Mouse (Mus musculus): ENCODE data around the gene Chrna4.
A peak's percentile ranks its signal among the peaks of the same experiment; 100 is the strongest.

Gene Chrna4

DNA sequence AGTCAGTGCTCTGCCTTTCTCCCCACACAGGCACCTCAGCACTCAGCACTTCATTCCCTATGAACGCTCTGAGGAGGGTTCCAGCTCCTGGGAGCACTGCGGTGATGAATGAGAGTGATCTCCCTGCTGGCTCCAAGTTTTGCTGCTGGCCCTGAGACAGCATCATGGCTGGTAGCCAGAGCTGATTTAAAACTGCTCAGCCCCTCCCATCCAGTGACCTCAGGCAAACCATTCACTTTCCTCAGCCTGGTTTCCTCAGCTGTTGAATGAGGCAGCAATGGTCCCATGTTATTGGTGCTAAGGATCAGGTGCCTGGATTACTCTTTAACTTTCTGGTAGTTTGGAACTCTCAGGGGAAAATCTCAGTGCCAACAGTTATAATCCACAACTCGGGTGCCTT is at the start of gene Chrna4:
Chrna4 (minus strand) TSS at position 110 of the 400 bp plus-strand sequence.
- peak; percentile 45 for DNase-seq (ENCODE audit: low read depth, low spot score)

DNA sequence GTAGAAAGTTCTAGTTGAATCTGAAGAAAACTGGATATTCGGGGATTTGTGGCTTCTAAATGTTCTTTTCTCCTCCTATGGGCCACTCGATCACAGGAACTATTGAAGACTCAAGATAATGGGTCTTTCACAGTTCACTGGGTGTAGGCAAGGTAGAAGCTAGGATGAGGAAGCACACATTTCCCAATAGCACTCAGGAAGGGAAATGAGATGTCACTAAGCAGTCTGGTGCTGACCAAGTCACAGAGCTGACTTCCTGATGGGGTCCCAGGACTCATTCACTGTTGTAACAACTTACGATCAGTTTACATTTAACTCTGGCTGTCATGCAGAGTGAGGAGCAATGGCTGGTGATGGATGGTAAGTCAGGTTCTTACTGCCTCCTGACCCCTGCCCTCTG is 46.8 kb upstream of the Chrna4 start:
- DNase-seq (ENCODE audit: low read depth, low spot score) = no peak

DNA sequence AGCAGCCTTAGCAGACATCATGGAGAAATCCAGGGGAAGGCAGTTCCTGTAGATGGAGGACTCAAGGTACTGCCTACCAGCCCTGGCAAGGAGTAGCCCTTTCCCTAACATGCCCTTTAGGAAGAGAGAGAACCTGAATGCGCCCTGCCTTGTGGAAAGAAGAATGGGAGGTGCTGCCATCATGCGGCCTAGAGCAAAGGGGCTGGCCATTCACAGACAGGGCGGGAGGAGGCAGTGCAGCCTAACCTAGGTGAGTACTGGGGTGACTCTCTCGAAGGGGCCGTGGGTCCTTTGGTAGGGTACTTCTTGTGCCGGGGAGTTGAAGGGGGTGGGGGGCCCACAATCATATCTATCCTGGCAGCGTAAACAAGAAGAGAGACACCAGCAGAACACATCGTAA is 41.7 kb upstream of the Chrna4 start:
- DNase-seq (ENCODE audit: low read depth, low spot score) = no peak

DNA sequence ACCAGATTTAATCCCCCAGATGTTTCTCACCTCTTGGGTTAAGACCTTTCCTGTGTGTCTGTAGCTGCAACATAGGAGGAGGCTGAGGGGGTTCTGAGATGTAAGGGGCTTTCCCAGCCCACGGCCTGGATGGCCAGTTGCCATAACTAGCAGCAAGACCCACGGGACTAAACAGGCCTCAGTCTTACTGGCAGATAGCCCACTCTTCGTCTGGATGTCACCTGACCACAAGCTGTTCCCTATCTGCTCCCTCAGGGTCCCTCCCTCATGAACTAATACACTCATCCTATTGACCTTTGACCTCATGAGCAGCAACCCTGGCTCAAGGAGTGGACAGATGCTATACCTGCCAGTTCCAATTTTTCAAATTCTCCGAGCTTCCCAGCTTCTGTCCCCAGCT is 40.6 kb upstream of the Chrna4 start:
- no peak for DNase-seq (ENCODE audit: low read depth, low spot score)

DNA sequence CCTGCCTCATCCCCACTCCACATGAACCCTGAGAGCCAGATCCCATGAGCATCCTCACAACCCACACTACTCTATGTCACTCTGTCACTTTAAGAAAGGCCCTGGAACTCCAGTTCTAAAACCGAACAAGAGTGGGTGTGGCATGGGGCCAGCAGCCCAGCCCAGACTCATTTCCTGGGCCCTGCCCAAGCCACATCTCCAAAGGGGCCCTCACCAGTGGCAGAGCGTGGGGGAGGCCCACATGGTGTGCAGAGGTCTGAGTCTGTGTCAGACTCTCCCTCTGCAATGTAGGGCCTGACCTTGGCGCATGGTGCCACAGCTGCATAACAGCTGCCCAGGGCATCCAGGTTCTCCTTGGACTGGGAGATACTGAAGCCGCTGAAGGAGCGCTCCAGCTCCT is 37.5 kb upstream of the Chrna4 start:
- peak; percentile 65 for DNase-seq (ENCODE audit: low read depth, low spot score)

DNA sequence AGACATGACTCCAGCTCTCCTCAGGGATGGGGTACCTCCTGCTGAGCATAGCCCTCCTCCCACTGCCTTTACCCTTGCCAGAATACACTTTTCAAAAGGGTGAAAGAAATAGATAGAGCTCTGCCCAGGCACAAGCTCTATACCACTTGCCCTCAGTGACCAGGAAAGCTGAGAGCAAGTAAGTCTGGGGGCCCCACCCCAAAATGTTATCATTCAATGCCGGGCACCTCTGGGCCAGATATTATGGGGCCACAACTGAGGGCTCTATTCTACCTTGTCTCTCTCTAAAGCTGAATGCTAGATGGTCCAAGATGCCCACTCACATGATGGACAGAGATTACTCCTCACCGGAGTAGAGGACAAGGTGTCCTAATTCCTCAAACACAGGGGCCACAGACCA is 36.2 kb upstream of the Chrna4 start:
- DNase-seq (ENCODE audit: low read depth, low spot score) = no peak

DNA sequence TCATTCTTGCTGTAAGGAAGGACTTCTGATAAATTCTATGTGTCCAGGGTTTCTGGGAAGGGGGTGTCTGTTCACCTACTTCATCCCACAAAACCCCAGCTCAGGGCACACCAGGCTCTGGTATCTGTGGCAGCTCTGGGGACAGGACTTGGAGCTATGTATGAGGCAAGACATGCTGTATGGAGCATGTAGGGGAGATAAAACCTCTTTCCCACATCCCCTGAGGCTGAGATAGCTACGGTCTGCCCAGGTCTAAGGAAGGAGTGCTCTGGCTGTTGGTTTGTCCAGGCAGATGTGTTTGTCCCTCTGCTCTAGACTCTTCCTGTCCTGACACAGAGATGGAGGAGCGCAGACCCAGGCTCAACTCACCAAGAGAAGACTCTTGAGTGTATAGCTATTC is 35.6 kb upstream of the Chrna4 start:
- no peak for DNase-seq (ENCODE audit: low read depth, low spot score)

DNA sequence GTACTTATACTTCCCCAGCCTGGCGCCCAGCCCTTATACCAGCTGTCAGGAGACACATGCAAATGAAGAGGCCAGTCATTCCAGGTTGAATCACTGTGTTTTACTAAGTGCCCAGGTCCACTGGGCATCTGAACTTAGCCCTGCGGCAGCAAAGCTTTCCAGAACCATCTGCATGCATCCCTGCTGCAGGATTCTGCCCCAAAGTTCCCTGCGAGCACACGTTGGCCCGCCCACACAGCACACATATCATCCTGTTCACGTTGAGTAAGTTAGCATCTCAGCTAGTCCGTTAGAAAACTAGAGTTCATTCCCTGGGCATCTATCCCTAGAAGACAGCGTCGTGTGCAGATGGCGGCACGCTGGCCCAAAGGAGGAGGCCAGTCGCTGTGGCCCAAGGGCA is 32.2 kb upstream of the Chrna4 start:
- peak; percentile 51 for DNase-seq (ENCODE audit: low read depth, low spot score)

DNA sequence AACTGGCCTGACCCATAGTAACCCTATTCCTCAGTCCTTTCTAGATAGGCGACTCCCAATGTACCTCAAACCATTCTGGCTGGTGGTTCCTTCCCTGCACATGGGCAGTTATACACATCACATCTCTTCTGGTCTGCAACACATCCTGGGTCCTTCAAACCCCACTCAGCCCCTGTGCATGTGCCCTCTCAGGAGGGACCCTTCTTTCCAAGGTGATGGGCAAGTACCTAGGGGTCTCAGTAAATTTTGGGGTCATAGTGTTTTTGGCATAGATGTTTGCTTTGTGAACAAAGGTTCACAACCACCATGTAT is 29.0 kb upstream of the Chrna4 start:
- DNase-seq (ENCODE audit: low read depth, low spot score) = no peak

DNA sequence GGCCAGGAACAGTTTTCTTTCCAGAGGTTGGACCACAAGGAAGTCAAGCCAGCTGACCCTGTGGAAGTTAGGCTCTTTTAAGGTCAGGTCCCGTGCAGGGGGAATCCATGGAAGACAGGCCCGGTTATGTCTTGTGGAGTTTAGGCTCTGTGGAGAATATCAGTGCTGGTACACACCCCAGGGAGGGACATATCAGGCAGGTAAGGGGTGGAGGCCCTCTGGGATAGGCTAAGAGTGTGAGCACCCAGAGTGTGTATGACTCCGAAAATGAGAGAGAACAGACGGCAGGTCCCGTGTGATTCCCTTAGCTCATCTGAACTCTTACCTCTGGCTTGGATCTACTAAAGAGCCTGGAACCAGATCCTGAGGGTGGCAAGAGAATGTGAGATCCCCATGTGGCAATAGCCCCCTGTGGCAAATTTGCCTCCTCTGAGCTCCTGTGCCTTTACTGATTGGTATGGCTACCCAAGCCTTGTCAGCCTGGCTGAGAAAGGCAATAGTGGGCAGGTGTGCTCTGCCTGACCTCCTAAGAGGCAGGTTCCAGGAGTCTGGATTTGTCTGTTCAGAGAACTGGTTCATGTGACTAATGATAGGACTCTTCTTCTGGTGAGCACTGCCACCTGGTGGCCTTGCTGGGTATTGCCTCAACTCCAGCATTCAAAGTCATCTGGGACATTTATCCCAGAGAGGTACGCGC is 28.5 kb upstream of the Chrna4 start:
- peak; percentile 93 for DNase-seq (ENCODE audit: low read depth, low spot score)

DNA sequence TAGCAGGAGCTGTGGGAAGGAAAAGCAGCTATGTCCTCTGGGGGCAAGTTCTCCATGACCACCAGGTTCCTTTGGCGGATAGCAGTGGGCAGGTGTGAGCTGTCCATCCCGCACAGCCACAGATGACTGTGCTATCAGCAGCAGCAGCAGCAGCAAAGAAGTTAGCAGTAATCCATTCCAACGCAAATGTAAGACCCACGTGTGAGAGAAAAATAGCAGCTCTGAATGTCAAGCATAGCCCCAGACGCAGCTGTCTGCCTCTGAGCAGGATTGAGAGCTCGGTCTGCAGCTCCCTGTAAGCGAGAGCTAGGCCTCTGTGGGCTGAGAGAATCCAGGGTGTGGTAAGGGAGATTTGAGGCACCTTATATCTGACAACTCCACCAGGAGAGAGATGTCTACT is 26.8 kb upstream of the Chrna4 start:
- peak; percentile 92 for DNase-seq (ENCODE audit: low read depth, low spot score)

DNA sequence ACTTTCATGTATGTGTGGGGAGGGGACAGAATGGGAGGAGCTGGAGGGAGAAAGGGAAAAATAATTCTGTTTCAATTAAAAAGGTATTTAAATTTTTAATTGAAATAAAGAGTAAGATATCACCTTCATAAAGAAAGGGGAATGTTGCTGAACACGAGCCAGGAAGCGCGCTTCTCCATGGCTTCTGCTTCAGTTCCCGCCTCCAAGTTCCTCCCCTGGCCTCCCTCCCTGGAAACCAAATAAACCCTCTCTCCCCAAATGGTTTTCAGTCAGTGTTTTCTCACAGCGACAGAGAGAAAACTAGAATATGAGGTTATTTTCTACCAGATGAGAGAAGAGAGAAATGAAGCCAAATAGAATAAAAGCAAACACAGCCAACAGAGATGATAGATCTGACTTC is 25.2 kb upstream of the Chrna4 start:
- peak; percentile 70 for DNase-seq (ENCODE audit: low read depth, low spot score)

DNA sequence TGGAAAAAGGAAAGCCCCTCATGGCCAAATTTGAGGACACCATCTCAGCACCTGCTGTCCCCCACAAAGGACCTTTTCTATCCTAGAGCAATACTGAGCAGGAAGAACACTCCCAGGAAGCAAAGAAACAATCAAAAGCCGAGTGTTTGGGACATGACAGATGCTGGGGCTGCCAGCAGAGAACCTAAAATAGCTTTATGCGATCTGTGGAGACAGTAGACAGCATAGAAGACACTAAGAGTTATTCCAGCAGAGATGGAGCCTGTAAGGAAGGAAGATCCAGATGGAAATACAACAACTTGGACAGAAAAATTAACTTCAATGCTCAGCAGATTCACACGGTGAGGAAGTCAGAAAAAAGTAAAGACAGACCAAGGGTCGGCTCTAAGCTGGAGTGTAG is 22.5 kb upstream of the Chrna4 start:
- peak; percentile 62 for DNase-seq (ENCODE audit: low read depth, low spot score)

DNA sequence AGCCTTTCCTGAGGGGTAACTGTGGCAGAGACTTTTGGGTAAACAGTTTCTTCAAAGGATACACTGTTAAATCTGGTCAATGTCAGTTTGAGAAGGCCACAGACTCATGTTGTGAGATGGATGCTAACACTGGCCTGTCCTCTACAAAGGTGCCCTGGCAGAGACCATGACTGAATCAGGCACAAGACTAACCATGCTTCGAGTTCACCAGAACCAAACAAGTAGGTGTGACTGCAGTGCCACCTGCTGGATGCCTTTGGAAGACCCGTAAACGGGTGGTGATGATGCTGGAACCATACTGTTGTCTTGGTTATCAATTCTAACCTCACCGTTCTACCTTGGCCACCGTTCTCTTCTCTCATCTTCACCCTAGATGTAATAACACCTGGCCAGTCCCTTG is 16.8 kb upstream of the Chrna4 start:
- DNase-seq (ENCODE audit: low read depth, low spot score) = peak; percentile 87

DNA sequence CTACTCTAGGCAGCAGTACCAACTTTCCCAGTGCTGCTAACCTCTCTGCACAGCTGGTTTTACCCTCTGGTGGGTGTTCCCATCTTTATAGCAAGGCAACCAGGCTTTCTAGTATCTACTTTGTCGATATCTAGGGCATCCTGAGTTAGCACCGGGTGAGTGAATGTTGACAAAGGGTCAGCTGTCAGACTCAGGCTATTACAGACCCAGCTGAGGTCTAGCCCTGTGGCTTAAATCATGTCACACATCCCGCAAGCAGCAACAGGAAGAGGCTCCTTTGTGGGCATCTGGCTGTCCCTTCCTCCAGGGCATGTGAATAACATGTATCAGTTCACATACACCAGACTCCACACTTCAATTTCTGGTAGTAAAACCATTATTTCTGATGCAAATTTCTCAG is 14.8 kb upstream of the Chrna4 start:
- DNase-seq (ENCODE audit: low read depth, low spot score) = no peak

DNA sequence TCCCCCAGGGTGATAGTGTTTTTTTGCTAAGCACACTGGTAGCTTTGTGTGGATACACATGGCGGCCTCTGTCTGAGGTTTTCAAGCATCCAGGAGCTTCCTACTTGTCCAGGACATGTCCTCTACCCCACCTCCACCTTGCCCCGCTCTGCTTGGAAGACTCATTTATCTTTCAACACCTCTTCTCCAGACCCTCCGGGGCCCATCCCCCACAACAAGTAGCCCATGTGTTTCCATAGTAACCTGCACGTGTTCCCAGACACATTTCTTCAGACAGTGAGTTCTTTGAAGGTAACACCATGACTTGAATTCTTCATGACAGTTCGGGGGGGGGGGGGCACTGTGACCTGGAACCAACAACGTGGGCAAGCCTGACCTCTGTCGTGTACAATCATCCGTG is 14.0 kb upstream of the Chrna4 start:
- no peak for DNase-seq (ENCODE audit: low read depth, low spot score)

DNA sequence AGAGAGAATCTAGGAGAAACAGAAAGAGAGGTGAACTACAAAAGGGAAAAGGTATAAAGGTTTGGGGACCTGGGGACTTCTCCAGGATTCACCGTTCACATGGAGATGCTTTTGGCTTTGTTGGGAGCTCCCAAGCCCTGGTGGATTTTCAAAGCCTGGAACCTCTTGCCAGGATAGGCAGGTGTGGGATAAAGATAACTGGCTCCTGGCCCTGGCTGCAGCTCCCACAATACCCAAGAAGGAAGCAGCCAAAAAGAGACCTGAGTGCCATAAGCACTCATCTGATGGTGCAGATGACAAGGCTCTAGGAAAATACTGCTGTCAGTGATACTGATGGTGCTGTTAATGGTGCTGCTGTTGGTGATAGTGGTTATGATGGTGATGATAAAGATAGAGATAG is 8.8 kb upstream of the Chrna4 start:
- peak; percentile 81 for DNase-seq (ENCODE audit: low read depth, low spot score)

DNA sequence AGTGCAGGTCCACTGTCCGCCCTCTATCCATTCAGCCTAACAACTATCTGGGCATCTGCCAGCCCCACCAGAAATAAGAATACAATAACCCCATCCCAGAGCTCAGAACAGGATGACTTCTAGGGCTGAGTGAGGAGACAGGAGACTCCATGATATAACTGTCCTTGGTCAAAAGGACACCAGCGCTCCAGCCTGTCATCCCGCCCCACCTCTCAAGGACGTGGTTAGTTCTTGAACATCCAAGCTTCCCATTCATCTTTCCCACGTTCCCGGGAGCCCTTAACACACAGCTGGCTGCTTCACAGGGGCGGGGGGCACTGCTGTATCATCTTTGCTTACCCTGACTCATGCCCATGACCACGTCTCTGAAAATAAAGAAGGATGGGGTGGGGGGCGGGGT is 5.6 kb upstream of the Chrna4 start:
- DNase-seq (ENCODE audit: low read depth, low spot score) = no peak

DNA sequence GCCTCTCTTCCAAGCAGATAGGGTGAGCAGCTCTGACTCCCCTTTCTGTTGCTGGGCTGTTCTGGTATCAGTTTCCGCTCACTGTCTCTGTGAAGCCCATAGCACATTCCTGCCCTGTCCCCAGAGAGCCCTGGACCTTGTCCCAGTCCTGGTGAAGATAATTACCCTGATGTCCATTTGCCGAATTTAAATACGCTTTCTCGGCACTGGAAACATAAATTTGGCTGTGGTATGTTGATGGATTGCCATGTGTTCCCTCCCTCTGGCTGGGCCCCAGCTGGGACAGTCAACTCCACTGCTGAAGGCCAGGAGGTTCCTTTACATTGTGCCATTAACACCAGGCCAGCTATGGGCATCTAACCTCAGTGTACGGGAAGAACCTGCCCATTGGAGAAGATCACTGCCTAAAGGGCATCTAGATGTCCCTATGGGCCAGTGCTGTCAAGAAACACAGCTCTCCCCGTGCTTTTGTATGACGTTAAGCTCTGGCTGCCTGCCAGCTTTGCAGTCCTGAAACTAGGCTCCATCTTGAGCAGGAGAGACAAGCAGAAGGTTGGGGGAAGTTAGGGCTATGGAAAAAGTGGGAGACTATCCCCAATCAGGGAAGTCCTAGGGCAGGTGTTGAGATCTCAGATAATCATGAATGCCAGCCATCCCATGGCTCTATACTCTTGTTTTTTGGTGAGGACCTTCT is 5.1 kb upstream of the Chrna4 start:
- peak; percentile 70 for DNase-seq (ENCODE audit: low read depth, low spot score)

DNA sequence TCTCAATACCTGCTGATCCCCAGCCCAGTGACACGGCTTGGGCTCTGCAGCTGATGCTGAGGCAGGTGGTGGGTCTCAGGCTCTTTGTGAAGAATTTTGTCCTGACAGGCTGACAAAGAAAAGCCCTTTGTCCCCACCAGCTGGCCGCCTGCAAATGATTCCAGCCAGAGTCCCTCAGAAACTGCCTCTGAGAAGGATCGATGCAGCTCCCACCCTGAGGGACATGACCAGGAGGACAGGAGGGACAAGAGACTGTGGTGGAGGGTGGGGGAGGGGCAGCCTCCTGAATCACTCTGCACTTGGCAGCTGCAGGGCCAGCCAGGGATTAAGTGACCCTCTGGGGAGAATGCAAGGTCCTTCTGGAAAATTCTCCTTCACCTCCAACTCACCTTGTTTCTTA is 655 bp upstream of the Chrna4 start:
- no peak for DNase-seq (ENCODE audit: low read depth, low spot score)

DNA sequence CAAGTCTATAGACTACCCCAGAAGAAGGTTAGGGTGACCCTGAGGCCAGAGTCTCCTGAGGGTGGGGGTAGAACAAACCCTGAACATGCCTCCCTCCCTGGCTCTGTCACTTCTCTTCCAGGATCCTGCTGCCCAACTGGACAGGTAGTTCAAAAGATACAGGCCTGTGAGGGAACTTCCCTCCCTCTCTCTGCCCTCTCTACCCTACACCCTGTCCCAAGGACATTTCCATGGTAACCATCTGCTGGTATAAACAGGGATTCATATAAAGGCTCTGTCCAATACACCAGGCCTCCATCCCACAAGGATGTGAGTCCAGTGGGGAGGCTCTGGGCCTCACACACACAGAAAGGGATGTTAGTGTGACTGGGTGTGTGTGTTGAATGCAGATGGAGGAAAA is 970 bp downstream of the Chrna4 start:
- DNase-seq (ENCODE audit: low read depth, low spot score) = no peak

DNA sequence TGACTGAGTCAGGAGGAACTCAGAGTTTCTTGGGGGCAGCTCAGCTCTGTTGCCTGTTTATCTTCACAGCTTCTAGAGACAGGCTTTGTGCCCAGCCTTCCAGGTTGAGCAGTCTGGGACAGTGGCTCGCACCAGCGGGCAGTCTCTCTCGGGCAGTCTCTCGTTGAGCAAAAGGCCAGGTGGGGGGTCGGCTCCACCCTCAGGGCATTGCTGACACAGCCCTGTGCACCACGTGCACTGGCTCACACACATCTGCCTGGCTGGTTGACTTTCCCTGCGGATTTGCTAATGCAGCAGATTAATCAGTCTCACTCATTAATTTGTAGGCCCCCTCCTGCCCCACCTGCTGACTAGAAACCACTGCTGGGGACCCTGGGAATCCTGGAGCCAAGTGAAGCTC is 1.4 kb downstream of the Chrna4 start:
- DNase-seq (ENCODE audit: low read depth, low spot score) = no peak

DNA sequence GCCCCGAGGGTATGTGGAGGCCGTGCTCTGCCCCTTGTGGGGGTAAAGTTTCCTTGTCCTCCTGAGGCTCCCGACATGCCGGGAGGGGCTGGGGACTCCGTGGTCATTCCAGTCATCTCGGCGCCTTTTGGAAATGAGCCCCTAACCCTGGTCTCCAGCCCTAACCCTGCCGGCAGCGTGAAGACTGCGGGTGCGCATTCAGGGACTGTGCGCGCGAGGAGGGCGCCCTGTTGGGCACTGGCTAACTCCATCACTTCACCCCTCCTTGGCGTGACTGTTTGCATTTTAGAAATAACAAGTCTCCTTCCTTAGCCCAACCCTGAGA is 4.0 kb downstream of the Chrna4 start:
- no peak for DNase-seq (ENCODE audit: low read depth, low spot score)

Data from brain, adult 2 months (tissue).